Mouse (Mus musculus) T-cell, adult 2 months (primary cell): ENCODE results near the gene Tle2.
A peak's percentile ranks its signal among the peaks of the same experiment; 100 is the strongest.

Source experiments
- DNase-seq: peaks from one replicate; pipeline ENCODE4 v3.0.0; 2022; ENCODE audit warnings: low spot score

Gene Tle2

DNA sequence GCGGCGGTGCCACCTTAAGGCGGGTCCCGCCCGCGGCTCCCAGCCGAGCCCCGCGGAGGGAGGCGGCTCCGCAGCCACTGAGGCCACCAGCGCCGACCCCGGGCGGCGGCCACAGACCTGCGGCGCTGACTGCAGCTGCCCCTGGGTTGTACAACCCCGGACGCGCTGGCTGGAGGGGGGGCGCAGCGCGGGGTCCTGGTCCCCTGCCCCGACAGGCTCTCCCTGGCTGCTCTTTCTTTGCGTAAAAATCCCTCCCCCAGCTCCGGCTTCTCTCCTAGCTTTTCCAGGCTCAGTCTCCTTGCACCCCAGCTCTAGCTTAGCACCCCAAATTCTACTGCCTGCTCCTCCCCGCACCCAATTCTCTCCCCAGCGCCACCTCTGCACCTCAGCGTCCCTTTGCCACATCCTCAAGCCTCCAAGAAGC lies 859 bp downstream of the Tle2 start:
- no peak for DNase-seq

DNA sequence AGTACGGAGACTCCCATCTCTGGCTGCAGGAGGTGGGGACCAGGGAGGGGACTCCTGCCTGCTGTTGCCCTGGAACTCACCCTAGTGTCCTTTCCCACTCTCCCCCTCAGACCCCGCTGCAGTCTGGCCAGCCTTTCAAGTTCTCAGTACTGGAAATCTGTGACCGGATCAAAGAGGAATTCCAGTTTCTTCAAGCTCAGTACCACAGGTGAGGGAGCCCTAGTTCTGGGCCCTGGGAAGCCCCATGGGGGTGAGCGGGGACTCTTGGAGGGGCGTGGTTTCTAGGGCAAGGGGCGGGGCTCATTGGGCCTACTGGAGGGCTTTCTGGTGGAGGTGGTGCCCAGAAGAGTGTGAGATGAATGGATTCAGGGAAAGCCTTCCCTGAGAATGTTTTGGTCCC lies 1.3 kb downstream of the Tle2 start:
- DNase-seq: peak; percentile 29

DNA sequence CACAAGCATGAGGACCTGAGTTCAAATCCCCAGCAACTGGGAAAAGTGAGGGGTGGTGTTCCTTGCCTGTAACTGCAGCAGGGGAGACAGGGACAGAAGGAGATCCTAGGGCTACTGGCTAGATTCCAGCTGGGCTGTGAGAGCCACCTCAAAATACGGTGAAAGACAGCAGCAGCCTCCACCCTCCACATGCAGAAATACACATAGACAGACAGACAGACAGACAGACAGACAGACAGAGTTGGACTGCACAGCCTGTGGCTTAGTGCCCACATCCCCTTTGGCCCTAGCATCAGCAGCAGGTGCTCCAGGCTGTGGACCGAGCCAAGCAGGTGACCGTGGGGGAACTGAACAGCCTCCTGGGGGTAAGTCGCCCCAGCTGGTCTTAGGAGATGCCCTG lies 5.6 kb downstream of the Tle2 start:
- DNase-seq: no peak

DNA sequence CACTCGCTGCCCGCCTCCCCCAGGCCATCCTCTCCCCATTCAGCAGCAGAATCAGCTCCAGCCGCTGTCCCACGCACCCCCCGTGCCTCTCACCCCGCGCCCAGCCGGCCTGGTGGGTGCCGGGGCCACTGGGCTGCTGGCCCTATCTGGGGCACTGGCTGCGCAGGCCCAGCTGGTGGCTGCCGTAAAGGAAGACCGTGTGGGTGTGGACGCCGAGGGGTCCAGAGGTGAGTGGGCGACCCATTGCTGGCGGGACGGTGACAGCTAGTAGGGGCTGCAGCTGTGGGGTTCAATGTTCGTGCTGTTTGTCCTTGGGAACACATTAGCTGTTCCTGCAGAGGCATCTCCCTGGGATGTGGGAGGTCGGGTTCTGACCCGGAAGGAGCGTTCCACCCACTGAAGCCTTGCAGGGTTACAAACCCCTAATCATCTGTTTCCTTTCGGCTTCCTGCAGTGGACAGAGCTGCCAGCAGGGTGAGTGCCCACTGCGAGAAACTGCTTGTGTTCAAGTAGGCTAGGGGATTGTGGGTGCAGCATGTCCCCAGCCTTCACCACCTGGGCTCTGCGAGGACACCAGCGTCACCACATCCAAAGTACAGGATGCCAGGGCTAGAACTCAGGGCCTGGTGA lies 6.2 kb downstream of the Tle2 start:
- DNase-seq: peak; percentile 28

DNA sequence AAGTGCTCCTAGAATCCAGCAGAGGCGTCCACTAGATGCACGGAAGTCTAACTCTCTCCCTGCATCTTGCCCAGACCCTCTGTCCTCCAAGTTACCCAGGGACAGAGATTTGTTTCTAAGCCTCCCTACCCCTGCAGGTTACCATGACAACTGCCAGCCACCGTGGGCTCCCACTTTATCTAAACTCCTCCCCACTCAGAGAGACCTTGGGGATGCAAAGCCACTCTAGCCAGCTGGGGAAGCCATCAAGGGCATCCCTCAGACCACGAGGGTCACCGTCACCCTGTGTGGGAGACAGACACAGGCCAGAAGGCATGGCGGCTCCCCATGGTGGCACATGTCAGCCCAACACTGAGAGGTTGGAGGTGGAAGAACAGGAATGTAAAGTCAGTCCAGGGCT lies 9.0 kb downstream of the Tle2 start:
- no peak for DNase-seq

DNA sequence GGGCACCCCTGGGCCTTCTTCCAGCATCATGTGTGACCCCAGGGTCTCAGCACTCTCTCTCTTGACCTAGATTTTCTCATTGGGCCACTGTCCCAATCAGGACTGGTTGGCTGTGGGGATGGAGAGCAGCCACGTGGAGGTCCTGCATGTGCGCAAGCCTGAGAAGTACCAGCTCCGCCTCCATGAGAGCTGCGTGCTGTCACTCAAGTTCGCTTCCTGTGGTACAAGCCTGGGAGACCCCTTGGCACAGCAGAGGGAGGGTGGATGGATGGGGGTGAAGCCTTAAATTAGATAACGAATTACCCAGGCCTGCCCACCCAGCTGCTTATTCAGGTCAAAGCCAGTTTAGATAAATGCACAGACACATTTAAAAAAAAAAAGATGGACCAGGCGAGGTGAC lies 14.4 kb downstream of the Tle2 start:
- DNase-seq: no peak

DNA sequence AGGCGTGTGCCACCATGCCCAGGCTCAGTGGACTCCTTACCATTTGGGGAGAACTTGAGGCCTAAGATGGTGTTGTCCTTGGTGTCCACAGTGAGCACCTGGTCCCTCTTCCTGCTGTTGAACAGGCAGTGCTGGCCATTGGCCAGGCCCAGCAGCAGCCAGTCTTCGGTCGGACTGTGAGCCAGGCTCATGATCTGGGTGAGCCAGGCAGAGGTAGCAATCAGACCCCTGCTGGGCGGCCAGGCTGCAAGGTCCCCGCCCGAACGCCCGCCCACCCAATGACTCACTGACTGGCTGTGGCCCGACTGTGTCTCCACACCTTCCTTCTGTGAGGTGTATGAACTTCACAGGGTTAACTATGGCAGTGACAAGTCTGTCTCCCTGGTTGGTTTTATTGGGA lies 17.5 kb downstream of the Tle2 start:
- no peak for DNase-seq

DNA sequence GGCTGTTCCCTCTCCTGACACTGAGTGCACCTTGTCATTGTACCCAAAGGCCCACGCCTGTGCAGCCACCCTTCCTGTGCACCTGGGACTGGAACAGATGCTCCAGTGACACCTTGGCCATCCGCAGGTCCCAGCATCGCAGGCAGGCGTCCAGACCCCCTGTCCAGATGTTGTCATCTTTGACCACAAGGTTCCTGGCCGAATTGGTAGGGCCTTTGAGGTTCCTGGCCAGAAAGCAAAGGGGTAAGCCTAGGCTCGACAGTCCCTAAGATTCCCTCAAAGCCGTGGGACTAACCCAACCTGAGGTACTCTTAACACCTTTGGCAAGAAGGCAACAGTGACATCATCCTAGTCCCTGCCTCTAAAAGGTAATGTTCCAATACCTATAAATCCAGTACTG lies 18.3 kb downstream of the Tle2 start:
- no peak for DNase-seq

DNA sequence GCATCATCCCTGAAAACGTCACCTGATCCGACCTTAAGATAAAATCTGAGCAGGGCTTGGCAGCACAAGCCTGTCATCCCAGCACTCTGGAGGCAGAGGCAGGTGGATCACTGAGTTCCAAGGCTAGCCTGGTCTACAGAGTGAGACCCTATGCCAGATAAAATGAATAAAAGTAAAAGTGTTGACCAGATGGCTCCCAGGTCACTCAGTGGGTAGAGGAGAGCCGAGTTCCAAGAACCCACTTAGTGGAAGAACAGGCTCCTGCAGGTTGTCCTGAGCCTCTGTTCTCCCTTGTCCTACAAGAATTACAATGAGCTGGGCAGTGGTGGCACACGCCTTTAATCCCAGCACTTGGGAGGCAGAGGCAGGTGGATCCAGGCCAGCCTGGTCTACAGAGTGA lies 18.9 kb downstream of the Tle2 start:
- no peak for DNase-seq

DNA sequence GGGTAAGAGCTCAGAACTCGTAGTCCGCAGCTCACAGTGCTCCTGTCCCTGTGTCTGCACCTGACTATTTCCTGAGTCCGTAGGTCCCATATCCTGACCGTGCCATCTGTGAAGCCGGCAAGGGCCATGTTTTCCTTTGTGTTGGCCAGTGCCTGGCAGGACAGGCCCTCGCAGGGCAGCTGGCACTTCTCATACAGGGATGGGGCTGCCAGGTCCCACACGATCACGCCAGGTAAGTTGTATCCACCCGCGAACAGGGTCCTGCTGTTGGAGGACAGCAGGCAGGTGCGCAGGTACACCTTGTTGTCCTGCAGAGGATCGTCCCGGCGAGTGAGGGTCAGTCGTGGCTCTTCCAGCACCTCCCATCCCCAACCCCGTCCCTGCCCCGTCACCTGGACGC lies 19.6 kb downstream of the Tle2 start:
- no peak for DNase-seq

DNA sequence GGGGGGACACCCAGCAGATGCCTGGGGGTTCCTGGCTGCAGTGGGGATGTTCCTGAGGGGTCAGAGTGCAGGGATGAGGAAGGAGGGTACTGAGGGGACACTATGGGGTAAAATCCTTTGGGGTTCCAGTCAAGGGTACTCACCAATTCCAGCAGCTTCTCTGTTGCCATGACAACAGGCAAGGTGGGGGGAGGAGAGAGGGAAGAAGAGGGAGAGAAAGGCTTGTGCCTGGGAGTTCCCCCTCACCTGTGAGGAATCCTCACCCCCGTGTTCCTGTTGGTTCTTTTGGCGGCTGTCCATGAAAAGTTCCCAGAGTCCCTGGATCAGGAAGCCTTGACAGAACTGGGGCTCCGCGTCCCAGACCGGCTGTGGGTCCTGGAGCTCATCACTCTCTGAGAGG lies 21.2 kb downstream of the Tle2 start:
- DNase-seq: no peak

DNA sequence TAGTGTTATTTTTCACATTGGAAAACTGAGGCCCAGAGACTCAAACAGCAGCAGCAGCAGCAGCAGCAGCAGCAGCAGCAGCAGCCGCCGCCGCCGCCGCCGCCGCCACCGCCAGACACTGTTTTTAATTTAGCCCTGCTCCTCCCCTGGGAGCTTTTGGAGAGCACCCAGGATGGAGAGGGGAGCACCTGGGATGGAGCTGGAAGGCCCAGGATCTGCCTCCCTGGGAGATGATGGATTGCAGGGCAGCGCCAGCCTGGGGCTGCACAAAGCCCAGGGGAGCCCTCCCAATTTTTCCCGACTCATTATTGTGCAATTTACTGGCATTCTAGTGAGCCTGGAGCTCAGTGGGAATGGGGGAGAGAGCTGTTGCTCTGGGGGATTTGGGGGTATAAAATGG lies 22.2 kb downstream of the Tle2 start:
- DNase-seq: no peak

DNA sequence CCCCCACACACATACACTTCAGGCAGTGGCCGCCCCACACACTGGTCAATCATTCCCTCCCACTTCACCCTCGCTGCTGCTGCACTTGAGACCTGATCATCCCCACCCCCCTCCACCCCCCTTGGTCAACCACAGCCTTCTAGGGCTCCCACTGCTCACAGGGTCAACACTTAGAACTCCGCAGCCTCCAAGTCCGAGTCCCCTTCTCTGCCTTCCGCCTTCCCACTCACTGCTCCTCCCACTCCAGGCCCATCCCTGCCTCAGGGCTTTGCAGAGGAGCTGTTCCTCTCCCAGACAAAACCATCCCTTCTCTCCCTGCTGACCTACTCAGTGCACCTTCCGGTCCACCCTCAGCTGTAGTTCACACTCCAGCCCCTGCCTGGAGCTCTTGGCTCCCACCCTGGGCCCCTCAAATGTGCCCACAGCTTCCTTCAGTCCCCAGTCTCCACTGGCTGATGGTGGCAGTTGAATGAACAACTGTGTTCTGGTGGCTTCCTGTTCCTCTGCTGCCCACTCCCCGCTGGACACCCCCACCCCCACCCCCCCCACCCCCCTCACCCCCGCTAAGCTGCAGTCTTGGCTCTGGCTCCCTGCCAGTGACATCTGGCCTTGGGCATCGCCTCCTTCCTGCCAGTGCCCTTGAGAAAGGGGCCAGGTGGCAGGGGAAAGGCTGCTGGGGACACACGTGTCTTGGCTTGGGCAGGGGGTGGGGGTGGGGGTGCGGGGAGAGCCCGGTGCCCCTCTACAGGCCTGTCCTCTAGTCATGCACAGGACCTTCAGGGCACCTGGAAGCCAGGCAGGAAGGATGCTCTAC lies 23.0 kb downstream of the Tle2 start:
- DNase-seq: no peak

DNA sequence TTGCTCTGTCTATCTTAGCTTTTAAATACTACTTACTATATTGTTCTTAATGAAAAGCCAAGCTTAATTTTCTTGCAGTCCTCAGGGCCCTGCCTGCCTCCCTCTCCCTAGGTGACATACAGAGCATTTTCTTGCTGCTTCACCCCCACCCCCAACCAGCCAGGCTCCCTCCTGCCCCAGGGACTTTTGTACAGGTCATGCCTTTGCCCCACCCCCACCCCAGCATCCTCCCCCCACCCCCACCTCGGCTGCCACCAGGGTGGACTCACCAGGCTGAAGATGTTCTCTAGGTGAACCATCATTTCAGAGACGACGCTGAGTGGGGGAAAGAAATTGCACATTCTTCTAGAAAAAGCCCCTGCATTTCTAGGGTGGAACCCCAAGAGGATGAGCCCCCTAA lies 24.0 kb downstream of the Tle2 start:
- no peak for DNase-seq

DNA sequence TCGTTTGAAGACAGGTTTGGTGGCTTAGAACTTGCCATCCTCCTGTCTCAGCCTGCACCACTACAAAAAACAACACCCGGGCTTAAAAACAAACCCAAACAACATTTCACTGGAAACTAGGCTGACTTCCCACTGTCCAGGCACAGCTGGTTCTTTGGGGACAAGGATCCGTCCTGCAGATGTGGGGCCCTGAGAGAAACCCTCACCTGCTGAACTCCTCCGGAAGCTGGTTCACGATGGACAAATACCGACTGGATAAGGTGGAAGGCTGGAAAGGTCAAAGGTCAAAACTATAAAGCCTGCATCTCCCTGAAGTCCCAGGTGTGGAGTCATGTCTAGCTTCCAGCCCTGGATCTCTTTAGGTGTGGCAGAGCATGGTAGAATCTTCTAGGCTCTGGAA lies 24.5 kb downstream of the Tle2 start:
- DNase-seq: no peak

DNA sequence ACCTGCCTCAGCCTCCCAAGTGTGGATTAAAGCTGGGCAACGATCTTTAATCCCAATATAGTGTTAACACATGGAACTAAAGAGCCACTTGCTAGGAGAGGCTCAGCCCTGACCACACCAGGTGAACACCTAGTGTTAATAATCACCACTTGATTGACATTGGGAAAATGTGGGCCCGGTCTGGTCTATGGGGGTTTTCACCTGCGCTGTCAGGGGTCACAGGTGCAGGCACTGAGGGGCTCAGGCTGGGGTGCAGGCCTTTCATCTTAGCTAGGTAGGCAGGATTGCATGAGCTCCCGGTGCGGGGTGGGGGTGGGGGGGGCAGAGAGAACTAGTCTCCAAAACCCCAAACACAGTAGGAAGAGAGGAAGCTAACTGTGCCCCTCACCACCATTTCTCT lies 25.3 kb downstream of the Tle2 start:
- DNase-seq: no peak

DNA sequence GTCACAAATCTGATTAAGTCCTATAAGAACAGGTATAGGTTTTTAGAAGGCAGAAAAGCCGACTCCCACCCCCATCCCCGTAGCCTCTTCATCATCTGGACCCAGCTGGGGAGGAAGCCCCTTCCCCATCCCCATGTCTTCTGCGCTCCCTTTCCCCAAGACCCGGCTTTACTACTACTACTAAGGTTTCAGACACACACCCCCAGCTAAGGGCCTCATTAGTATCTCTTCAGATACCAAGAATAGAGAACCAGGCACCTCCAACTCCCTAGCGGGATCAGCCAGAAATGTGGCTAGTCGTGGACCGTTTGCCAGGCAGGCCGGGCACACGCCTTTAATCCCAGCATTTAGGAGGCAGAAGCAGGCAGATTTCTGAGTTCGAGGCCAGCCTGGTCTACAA lies 25.7 kb downstream of the Tle2 start:
- no peak for DNase-seq

DNA sequence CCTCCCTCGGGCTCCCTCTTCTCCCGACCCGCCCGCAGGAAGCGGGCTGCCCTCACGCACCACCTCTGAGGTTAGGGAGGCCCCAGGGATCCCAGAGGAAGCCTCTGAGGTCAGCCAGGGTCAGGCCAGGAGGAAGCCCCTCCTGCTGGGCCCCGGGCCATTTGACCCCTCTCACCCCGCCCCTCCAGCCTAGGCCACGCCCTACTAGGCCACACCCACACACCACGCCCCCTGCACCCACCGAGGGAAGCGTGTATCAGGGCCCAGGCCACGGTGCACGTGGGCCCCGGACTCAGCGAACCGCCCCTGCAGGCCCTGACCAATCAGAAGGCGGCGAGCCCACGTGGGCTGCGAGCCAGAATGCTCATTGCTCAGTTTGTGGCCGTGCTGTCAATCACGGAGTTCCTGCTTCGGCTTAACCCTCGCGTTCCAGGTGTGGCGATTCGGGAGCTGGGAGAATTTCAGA lies 26.4 kb downstream of the Tle2 start, which contains the start of gene Tle6:
TSS of gene Tle6 (minus strand) at position 336 of the 466 bp plus-strand sequence.
- DNase-seq: peak; percentile 78

DNA sequence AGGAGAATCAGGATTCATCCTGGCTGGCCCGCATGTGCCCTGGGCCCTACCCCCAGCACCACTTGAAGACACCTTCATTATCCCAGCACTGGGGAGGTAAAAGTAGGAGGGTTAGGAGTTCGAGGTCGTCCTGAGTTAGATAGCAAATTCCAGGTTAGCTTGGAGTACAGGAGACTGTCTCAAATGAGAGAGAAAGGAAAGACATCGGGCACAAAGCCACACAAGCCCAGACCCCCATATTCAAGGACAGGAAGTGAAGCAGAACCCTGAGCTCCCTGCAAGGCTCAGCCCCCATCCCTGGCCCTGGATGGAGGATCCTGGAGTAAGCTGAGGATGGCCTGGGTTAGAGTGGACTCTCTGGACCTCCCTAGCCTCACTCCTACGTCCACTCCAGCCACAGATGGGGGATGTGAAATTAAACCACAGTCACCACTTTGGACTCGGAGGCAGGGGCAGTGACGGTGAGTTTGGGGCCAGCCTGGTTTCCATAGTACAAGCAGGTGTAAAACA lies 27.1 kb downstream of the Tle2 start:
- no peak for DNase-seq

DNA sequence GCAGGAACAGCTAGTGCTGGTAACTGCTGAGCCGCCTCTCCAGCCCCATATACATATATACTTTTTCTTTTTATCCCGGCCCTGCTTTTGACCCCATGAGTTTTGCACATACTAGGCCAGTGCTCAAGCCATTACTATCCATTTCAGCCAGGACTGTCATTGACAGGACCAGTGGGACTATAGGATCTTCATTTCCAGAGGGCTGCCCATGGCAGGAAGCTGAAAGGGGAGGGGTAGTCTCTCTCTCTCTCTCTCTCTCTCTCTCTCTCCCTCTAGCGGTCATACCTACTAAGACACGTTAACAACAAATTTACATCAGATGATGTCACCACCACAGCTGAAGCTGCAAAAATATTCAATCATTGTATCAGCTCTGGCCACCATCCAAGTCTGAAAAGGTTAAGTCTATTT lies 28.4 kb downstream of the Tle2 start:
- DNase-seq: peak; percentile 53

DNA sequence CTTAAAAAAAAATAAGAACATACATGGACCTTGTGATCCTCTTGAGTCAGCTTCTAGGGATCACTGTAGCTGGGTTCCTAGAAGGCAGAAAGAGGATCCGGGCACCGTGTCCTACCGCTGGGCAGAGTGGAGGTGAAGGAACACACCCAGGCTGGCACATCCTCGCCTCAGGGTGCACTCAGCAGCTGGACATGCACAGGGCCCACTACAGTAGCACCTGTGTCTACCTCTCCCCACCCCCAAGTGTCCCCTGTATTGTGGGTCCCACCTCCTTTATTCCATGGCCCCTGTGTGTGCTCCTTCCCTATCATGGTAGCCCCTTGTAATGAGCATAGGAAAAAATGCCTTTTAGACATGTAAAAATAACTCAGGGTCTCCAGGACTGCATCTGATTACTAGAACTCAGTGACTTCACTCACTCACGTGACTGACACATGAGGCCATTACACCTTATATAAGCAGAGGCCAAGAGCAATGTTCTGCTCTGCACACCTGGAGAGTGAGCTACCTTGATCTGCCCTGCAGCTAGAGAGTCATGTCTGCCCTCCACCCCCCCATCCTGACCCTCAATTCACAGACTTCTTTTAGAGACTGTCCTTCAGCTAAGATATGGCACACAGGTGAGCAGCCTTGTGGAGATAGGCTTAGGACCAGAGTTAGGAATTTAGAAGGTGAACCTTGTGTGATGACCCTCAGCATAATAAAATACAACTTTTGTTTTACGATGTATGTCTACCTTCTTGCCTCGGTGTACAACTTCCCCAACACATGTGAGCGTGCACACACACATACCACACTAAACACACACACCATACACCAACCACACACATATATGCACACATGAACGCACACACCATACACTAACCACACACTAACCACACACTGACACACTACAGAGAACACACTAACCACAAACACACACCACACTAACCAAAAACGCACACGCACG lies 29.9 kb downstream of the Tle2 start:
- no peak for DNase-seq

DNA sequence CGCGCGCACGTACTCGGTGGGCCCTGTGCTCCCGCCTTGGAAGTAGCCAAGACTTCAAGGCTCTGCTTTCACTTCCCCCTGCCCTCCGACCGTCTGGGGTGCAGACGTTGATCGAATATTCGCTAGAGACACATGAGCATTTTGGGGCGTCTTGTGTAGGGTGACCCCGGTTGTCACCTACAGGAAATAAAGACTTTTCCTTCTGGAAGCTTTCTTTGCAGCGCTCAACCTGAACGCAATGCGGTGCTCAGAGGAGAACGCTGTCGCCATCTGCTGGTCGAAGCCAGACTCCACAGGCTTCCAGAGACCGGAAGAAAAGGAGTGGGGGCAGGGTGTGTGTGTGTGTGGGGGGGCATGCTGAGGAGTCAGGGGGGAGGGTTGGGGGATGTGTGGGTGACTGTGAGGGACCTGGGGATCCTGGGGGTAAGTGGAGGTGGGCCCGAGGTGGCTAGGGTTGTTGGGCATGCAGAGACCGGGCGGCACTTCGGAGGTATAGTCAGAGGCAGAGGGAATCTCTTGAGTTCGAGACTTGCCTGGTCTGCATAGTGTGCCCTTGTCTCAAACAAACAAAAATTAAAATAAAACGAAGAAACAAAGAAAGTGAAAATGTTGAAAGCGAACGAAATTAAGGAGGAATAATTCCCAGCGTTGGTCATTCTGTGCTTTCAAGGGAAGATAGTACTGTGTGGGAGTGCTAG lies 30.8 kb downstream of the Tle2 start:
- DNase-seq: peak; percentile 80
